Mouse (Mus musculus) layer of hippocampus, postnatal 36 days (tissue): ENCODE results near the gene Itgae. TPM values are rescaled to one million over a fixed set of nuclear protein-coding genes. Genes with fewer than 3 reads are reported as not detected.

ENCODE experiments used
- DNase-seq, 2 experiments: peaks; one replicate each; pipeline ENCODE4 v3.0.0; 2022
- total RNA-seq, 2 experiments: library from RNA; stranded (reverse); gene quantifications; 2 replicates each; pipeline ENCODE4 v1.2.3; 2021

Itgae gene
- total RNA-seq, 2 experiments from 2014 or later: 0.15 to 0.18 TPM

DNA sequence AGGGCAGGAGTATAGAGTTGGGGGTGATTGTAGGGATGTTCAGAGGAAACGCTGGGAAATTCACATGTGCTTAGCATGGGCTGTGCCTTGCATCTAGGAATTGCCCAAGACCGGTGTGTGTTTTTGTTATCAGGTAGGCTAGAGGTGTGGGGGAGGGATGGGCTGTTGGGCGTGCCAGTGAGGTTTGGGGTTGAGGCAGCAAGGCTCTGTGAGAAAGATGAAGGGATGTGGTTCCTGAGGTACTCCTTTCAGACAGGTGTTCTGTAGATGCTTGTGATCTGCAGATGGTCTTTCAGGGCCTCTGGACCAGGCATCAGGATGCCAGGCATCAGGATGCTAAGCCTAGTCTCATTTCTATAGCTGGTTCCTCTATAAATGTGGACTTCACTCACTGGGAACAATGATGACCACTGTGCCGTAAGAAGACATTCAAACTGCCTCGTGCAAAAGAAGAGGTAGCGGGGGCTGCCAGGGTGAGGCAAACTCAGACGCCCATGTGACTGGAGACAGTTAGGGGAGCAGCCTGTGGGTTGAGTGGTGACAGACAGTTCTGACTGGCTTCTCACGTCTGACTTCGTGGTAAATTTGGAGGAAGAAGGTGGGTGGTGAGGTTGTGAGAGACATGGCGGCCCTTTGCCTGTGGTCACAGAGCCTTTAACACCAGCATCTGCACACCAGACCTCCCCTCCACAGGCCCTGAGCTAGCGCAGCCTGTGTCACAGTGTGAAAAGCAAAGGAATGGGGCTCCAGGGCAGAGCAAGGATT lies 4.0 kb downstream of the Itgae start:
- DNase-seq: no peak

GRCm38 (mm10) chr11:73098860-73099259 lies 8.5 kb downstream of the Itgae start:
- no peak for DNase-seq

- DNase-seq: no peak
These were observed 9.8 kb downstream of the Itgae start for GRCm38 (mm10) chr11:73099976-73100750.

GRCm38 (mm10) chr11:73101308-73101707 lies 10.9 kb downstream of the Itgae start:
- DNase-seq: no peak

- no peak for DNase-seq
These were observed 14.9 kb downstream of the Itgae start for GRCm38 (mm10) chr11:73105246-73105645.

DNA sequence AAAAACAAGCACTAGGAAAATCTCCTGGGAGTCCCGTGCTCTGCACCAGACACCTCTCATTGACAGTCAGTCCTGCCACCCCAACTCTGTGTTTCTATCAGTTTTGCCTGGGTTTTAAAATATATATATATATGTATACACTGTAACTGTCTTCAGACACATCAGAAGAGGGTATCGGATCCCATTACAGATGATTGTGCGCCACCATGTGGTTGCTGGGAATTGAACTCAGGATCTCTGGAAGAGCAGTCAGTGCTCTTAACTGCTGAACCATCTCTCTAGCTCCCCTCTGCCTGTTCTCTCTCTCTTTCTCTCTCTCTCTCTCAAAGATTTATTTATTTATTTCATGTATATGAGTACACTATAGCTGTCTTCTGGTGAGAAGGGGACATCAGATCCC lies 17.0 kb downstream of the Itgae start:
- peak; percentile 42 to 48 for DNase-seq

GRCm38 (mm10) chr11:73108195-73108897 lies 18.0 kb downstream of the Itgae start:
- DNase-seq: peak in 1 of 2 experiments; percentile 12

- no peak for DNase-seq
These were observed 18.7 kb downstream of the Itgae start for GRCm38 (mm10) chr11:73108898-73109625.

DNA sequence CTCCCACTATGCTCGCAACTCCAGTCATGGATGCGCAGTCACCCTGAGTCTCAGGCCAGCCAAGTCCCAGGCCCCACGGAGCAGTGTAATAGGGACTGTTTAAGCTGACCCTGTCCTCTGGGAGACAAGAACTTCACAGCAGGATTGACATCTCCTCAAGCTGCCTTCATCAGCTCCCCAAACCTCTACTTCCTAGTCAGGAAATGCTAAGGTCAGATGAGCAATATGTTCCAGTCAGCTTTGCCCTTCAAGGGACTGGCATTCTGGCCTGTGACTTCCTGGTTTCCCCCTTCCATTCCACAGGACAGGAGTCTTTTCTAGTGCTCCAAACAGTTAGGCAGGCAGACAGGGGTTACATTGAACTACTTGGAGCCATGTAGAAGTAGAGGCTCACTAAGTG lies 19.6 kb downstream of the Itgae start:
- DNase-seq: no peak

GRCm38 (mm10) chr11:73111414-73111813 lies 21.0 kb downstream of the Itgae start:
- no peak for DNase-seq

GRCm38 (mm10) chr11:73126495-73126894 lies 36.1 kb downstream of the Itgae start:
- no peak for DNase-seq

DNA sequence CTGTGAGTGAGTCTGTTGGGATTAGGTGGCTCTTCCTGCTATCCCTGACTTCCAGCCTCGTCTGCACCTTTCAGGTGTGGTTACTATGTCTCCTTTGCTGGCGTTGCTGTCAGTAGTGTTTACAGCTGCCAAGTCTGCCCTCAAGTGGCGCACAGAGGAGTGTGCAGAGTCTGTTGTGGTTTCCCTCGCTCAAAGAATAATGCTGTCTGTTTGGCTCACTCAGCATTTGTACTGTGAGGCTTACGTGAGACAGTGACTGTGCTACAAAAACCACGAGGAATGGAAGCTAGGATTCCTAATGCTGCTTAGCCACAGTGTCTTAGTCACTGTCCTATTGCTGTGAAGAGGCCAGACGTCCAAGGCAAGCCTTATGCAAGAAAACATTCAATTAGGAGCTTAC lies 40.6 kb downstream of the Itgae start:
- no peak for DNase-seq

- no peak for DNase-seq
These were observed 42.6 kb downstream of the Itgae start for GRCm38 (mm10) chr11:73132999-73133398.

DNA sequence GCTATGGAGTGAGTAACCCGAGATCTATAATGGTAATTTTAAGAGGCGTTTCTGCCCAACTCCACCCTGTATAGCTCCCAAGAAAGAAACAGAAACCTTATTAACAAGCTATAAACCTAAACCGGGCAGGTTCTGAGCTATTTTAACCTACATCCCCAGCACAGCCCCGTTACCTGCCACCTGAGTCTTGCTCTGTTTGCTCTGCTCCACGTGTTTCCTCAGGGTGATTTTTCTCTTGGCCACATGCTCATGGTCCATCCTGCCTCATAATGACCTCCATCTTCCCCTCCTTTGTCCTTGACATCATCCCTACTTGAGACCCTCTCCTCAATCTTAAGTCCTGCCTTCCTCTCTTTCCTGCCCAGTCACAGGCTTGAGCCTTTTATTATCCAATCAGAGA lies 43.8 kb downstream of the Itgae start:
- DNase-seq: no peak

DNA sequence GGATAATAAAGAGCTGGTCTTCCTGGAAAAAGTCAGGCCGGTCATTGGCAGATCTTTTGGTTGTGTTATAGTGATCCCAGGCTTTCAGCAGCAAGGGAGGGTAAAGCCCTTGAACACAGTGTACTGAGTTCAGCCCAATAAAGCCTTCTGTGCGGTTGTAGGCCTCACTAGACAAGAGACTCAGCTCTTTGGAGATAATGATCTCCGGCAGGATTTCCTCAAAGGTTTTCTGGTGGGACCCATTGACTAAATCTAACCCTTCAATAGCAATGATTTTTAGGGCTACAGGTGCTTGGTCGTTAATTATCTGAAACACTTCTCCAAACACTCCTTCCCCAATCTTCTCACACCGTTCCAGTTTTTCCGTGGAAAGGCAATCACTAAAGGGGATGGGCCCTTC lies 46.2 kb downstream of the Itgae start:
- DNase-seq: no peak

DNA sequence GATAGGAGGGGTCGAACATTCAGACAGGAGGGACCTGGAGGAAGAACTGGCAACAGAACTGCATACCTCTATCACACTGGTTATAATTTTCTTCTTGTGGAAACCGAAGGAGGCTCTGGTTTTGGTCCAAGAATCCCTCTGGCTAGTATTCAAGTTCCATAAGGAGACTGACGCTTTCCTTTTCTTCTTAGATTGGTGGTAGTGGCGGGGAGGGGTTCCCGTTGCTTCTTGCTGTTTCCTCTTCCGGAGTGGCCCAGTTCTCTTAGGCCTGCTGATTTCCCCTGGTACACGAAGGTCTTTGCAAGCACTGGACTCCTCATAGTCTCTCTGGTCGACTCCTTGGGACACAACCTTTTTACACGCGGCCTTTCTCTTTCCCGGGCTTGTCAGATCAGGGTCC lies 46.7 kb downstream of the Itgae start:
- no peak for DNase-seq

DNA sequence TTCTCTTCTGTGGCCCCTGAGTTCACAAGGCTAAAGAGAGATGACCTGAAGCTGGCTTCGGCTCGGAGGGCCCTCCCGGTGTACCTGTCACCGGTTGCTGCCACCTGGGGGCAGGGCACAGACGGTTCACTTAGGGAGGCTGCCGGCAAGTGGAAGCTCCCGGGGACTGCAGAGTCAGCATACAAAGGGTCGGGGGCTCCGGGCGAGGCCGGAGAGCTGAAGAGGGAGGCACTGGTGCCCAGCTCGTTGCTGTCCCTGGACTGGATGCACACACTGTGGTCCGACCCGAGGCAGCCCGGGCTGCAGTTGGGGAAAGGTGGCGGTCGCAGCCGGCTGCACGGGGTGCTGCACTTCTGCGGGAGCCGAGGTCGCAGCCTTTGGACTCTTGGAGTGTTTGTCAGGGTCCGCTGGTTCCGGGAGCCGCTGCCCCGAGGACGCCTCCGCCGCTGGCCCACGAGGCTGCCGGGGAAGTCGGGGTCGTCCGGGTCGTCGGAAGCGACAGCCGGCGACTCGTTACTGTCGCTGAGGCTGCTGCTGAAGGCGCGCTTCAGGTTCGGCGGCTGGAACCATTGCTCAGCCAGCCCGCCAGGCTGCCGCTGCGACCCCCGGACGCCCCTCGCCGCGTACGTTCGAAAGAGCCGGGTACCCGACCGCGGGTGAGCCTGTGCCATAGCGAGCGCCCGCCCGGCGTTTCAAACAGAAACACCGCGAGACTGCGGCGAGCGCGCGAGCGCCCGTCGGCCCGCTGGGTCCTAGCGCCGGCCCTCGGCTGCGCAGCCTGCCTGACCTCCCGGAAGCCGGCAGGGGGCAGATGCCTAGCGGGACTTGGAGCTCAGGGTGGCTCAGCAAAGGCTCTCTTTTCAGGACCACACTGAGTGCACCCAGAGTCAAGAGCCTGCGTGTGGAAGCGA lies 47.5 kb downstream of the Itgae start, which contains the start of gene Haspin:
Gene Haspin (minus strand): TSS at position 704 of the 911 bp plus-strand sequence.
- DNase-seq: peak; percentile 88 to 89

DNA sequence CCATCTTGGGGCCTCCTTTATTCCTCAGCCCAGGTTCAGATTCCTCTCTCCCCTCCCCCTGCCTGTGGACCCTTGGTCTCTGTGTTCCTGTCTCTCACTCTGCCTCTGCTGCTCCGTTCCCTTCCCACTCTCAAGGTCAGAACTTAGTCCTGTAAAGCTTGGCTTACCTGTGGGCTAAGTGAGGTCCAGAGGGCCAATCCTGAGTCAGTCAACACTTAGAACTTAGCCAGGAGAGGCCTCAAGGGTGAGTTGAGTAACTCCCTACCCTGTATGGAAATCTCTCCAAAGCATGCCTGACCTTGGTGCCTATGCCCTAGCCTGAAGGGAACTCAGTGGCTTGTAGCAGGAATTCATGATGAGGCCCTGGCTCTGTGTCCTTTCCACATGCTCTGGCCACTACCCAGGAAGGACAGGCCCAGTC lies 53.9 kb downstream of the Itgae start:
- no peak for DNase-seq

DNA sequence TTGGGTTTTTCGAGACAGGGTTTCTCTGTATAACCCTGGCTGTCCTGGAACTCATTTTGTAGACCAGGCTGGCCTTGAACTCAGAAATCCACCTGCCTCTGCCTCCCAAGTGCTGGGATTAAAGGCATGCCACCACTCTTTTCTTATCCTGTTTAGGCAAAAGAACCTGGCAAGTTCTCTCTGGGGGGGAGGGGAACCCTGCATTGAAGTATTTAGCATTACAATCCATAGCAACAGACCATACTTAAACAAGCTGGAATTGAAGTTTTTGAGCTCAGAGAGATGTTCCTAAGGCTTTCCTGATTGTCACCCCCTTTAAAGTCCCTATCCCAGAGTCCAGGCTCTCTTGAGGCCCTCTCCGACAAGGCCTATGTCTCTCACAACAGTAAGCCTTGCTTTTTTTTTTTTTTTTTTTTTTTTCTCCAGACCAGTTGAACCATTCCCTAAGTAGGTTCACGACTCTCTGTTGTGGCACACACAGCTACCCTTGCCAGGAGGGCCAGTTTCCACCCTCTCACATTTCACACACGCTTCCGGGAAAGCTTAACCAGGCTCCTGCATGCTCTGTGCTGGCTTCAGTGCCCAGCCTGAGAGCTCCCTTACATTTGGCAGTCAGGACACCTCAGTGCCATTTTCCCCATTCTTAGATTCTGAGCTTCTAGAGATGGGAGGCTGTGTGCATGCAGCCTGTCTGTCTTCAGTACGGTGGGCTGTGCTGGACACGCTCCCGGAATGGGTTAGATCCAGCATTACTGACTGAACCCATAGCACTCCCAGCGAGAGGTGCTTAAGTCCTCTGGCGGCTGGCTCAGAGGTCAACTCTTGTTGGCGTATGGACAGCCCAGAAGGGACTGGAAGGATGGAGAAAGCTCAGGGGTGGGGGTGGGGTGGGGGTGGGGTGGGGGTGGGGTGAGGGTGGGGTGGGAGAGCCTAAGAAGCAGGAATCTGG lies 55.9 kb downstream of the Itgae start:
- DNase-seq: no peak

DNA sequence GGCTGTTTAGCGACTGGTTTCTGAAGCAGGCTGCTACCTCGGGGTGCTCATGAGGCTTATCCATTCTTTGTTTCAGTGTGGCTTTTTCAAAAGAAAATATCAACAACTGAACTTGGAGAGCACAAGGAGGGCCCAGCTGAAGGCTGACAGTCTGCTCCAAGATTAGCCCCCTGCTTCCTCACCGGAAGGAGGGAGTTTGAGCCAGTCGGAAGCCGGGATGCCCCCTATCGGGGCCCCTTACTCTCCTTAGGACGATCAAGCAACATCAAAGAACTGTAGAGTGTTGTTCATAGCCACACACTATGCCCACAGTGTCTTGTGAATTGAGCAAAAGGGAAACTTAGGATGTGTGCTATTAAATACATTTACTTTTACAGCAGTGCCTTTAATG lies 56.6 kb downstream of the Itgae start:
- no peak for DNase-seq
